Mouse (Mus musculus) E14TG2a.4 (cell line): ENCODE measurements around the gene Atxn1.

Experiments used
- H3K27me3 ChIP-seq: 2 replicates; pipeline ENCODE4 v1.6.1; 2014; ENCODE audit warnings: low read length, control low read depth; ENCODE audit not compliant: insufficient read depth
- H3K36me3 ChIP-seq: 2 replicates; pipeline ENCODE4 v1.6.1; 2014; ENCODE audit warnings: low read length, control low read depth; ENCODE audit not compliant: insufficient read depth
- H3K4me1 ChIP-seq: replicated peaks from 2 replicates; pipeline ENCODE4 v1.6.1; 2014; ENCODE audit warnings: low read depth, low read length, control low read depth
- H3K4me3 ChIP-seq: replicated peaks from 2 replicates; pipeline ENCODE4 v1.5.1; 2014; ENCODE audit warnings: mild to moderate bottlenecking, low read length
- H3K9me3 ChIP-seq: 2 replicates; pipeline ENCODE4 v1.6.1; 2014; ENCODE audit warnings: low read length, control low read depth
- CTCF ChIP-seq: conservative IDR thresholded peaks from 2 replicates; pipeline ENCODE4 v1.5.1; 2014; ENCODE audit warnings: low read length
- NANOG ChIP-seq: IDR thresholded peaks from 2 replicates; pipeline ENCODE4 v1.6.1; 2014; ENCODE audit warnings: borderline replicate concordance, low read length, mixed read lengths
- POU5F1 ChIP-seq: IDR thresholded peaks from 2 replicates; pipeline ENCODE4 v1.6.1; 2014; ENCODE audit warnings: low read length, borderline replicate concordance

The Atxn1 gene

GRCm38 (mm10) chr13:45888953-45889749, 75.7 kb downstream of the Atxn1 start:
- no peaks in the 10 kb centered on the region for H3K9me3 ChIP-seq
- no peaks in the 10 kb centered on the region for H3K27me3 ChIP-seq
- no peaks in the 10 kb centered on the region for H3K4me1 ChIP-seq
- no peak overlapping the region for H3K4me3 ChIP-seq
- TF ChIP-seq POU5F1 (no peak), CTCF (no peak), NANOG (no peak)
- H3K36me3 ChIP-seq = no peaks in the 10 kb centered on the region

- Histone ChIP-seq H3K4me3 (no peak overlapping the region), H3K27me3 (0 out of 2 replicates have a peak, but pooled peaks cover 5% of the 10 kb centered on the region), H3K36me3 (no peaks in the 10 kb centered on the region), H3K4me1 (no peaks in the 10 kb centered on the region), H3K9me3 (no peaks in the 10 kb centered on the region)
- TF ChIP-seq CTCF (no peak), POU5F1 (no peak), NANOG (no peak)
Measured at GRCm38 (mm10) chr13:45884878-45885277, 79.9 kb downstream of the Atxn1 start.

- Histone ChIP-seq H3K36me3 (no peaks in the 10 kb centered on the region), H3K27me3 (0 out of 2 replicates have a peak, but pooled peaks cover 5% of the 10 kb centered on the region), H3K9me3 (no peaks in the 10 kb centered on the region), H3K4me3 (no peak overlapping the region), H3K4me1 (no peaks in the 10 kb centered on the region)
- no peak for TF ChIP-seq POU5F1
- no peak for TF ChIP-seq CTCF
- TF ChIP-seq NANOG = no peak
Measured at GRCm38 (mm10) chr13:45883791-45884238, 81.0 kb downstream of the Atxn1 start.

GRCm38 (mm10) chr13:45882976-45883440, 81.8 kb downstream of the Atxn1 start:
- H3K4me3 ChIP-seq = no peak overlapping the region
- H3K36me3 ChIP-seq = no peaks in the 10 kb centered on the region
- H3K4me1 ChIP-seq = no peaks in the 10 kb centered on the region
- TF ChIP-seq POU5F1 (no peak), CTCF (no peak), NANOG (no peak)
- H3K27me3 ChIP-seq = 0 out of 2 replicates have a peak, but pooled peaks cover 5% of the 10 kb centered on the region
- H3K9me3 ChIP-seq = no peaks in the 10 kb centered on the region

GRCm38 (mm10) chr13:45880543-45880845, 84.3 kb downstream of the Atxn1 start:
- TF ChIP-seq POU5F1 = no peak
- Histone ChIP-seq H3K9me3 (no peaks in the 10 kb centered on the region), H3K4me3 (no peak overlapping the region), H3K4me1 (no peaks in the 10 kb centered on the region), H3K27me3 (0 out of 2 replicates have a peak, but pooled peaks cover 5% of the 10 kb centered on the region), H3K36me3 (no peaks in the 10 kb centered on the region)

GRCm38 (mm10) chr13:45879746-45880542, 84.9 kb downstream of the Atxn1 start:
- no peak for TF ChIP-seq NANOG
- TF ChIP-seq CTCF = no peak
- no peak for TF ChIP-seq POU5F1
- no peak overlapping the region for H3K4me3 ChIP-seq
- no peaks in the 10 kb centered on the region for H3K4me1 ChIP-seq
- no peaks in the 10 kb centered on the region for H3K36me3 ChIP-seq
- H3K27me3 ChIP-seq = 0 out of 2 replicates have a peak, but pooled peaks cover 5% of the 10 kb centered on the region
- H3K9me3 ChIP-seq = no peaks in the 10 kb centered on the region

- Histone ChIP-seq H3K4me1 (no peaks in the 10 kb centered on the region), H3K36me3 (no peaks in the 10 kb centered on the region), H3K27me3 (0 out of 2 replicates have a peak, but pooled peaks cover 5% of the 10 kb centered on the region), H3K4me3 (no peak overlapping the region), H3K9me3 (no peaks in the 10 kb centered on the region)
- TF ChIP-seq POU5F1 = no peak
- TF ChIP-seq CTCF = no peak
- TF ChIP-seq NANOG = no peak
Measured at GRCm38 (mm10) chr13:45876939-45877338, 87.9 kb downstream of the Atxn1 start.

GRCm38 (mm10) chr13:45876368-45876760, 88.4 kb downstream of the Atxn1 start:
- H3K36me3 ChIP-seq = no peaks in the 10 kb centered on the region
- no peak overlapping the region for H3K4me3 ChIP-seq
- no peak for TF ChIP-seq NANOG
- TF ChIP-seq POU5F1 = no peak
- no peak for TF ChIP-seq CTCF
- 0 out of 2 replicates have a peak, but pooled peaks cover 5% of the 10 kb centered on the region for H3K27me3 ChIP-seq
- H3K9me3 ChIP-seq = no peaks in the 10 kb centered on the region
- H3K4me1 ChIP-seq = no peaks in the 10 kb centered on the region
